Mouse (Mus musculus): Measurements from ENCODE around the gene Serinc1. TPM values are rescaled to one million over a fixed set of nuclear protein-coding genes. Genes with fewer than 3 reads are reported as not detected.

The Serinc1 gene
- total RNA-seq (2014; rRNA removed) (381 and 445 TPM in 2 replicates), polyA plus RNA-seq (2015; fragmentation: Nextera tagmentation; extraction: Ambion mirVana) (478 and 481 TPM in 2 replicates)

GRCm38 (mm10) chr10:57532218-57533101 is at the start of gene Serinc1:
TSS of gene Serinc1 (minus strand) at chr10:57532530.
- Histone ChIP-seq H3K4me2 (ENCODE audit: low read depth, low read length, poor library complexity, severe bottlenecking) (peak within 1 kb of the TSS; percentile 72), H3K4me1 (ENCODE audit: insufficient read depth, low read length) (peaks cover 6% of the 10 kb centered on the region; the same call in 1 of the 2 replicates), H3K27me3 (ENCODE audit: insufficient read depth, low read length) (no peaks in the 10 kb centered on the region), H3K36me3 (ENCODE audit: insufficient read depth, low read length) (no peaks in the 10 kb centered on the region), H3K9me3 (ENCODE audit: low read length) (no peaks in the 10 kb centered on the region), H3K4me3 (ENCODE audit: low read depth, low read length) (peak within 1 kb of the TSS; percentile 85), H3K27ac (ENCODE audit: low read depth, low read length) (peak within 1 kb of the TSS; percentile 97), H3K9ac (replicated peaks; ENCODE audit: low read length, poor library complexity, severe bottlenecking) (peak within 1 kb of the TSS; percentile 97)
- no peak for TF ChIP-seq CTCF (IDR thresholded peaks at IDR 0.05)
- peak; percentile 98 for DNase-seq (ENCODE audit: low spot score)
- 12% methylated on average over 48 of the region's 49 CpGs for WGBS
- ATAC-seq (ENCODE audit: low FRiP score), result peak; percentile 100

- 23% methylated on average over 2 of the region's 2 CpGs for WGBS
- ATAC-seq (ENCODE audit: low FRiP score) (no peak), DNase-seq (ENCODE audit: low spot score) (no peak)
- TF ChIP-seq CTCF (IDR thresholded peaks at IDR 0.05), result no peak
- H3K9me3 ChIP-seq (ENCODE audit: low read length), result no peaks in the 10 kb centered on the region
- H3K27ac ChIP-seq (ENCODE audit: low read depth, low read length), result no peak overlapping the region
- no peak overlapping the region for H3K4me2 ChIP-seq (ENCODE audit: low read depth, low read length, poor library complexity, severe bottlenecking)
- H3K4me1 ChIP-seq (ENCODE audit: insufficient read depth, low read length), result no peaks in the 10 kb centered on the region
- H3K27me3 ChIP-seq (ENCODE audit: insufficient read depth, low read length), result no peaks in the 10 kb centered on the region
- H3K36me3 ChIP-seq (ENCODE audit: insufficient read depth, low read length), result no peaks in the 10 kb centered on the region
- no peak overlapping the region for H3K4me3 ChIP-seq (ENCODE audit: low read depth, low read length)
- H3K9ac ChIP-seq (replicated peaks; ENCODE audit: low read length, poor library complexity, severe bottlenecking), result no peak overlapping the region
Observed at GRCm38 (mm10) chr10:57576721-57577120, 44.4 kb upstream of the Serinc1 start.

- TF ChIP-seq CTCF (IDR thresholded peaks at IDR 0.05), result no peak
- no peak overlapping the region for H3K4me3 ChIP-seq (ENCODE audit: low read depth, low read length)
- DNase-seq (ENCODE audit: low spot score) (peak; percentile 37), ATAC-seq (ENCODE audit: low FRiP score) (no peak)
- H3K4me2 ChIP-seq (ENCODE audit: low read depth, low read length, poor library complexity, severe bottlenecking), result no peak overlapping the region
- no peak overlapping the region for H3K27ac ChIP-seq (ENCODE audit: low read depth, low read length)
- H3K9ac ChIP-seq (replicated peaks; ENCODE audit: low read length, poor library complexity, severe bottlenecking), result no peak overlapping the region
- no peaks in the 10 kb centered on the region for H3K9me3 ChIP-seq (ENCODE audit: low read length)
- no peaks in the 10 kb centered on the region; the same call in 1 of the 2 replicates for H3K4me1 ChIP-seq (ENCODE audit: insufficient read depth, low read length)
- 11% methylated on average over 4 of the region's 4 CpGs for WGBS
- H3K27me3 ChIP-seq (ENCODE audit: insufficient read depth, low read length), result no peaks in the 10 kb centered on the region
- H3K36me3 ChIP-seq (ENCODE audit: insufficient read depth, low read length), result no peaks in the 10 kb centered on the region
Observed at GRCm38 (mm10) chr10:57572130-57572529, 39.8 kb upstream of the Serinc1 start.

GRCm38 (mm10) chr10:57571211-57571730 is 38.9 kb upstream of the Serinc1 start:
- Histone ChIP-seq H3K27me3 (ENCODE audit: insufficient read depth, low read length) (no peaks in the 10 kb centered on the region), H3K4me2 (ENCODE audit: low read depth, low read length, poor library complexity, severe bottlenecking) (no peak overlapping the region), H3K4me3 (ENCODE audit: low read depth, low read length) (no peak overlapping the region), H3K27ac (ENCODE audit: low read depth, low read length) (no peak overlapping the region), H3K9me3 (ENCODE audit: low read length) (no peaks in the 10 kb centered on the region), H3K36me3 (ENCODE audit: insufficient read depth, low read length) (no peaks in the 10 kb centered on the region), H3K9ac (replicated peaks; ENCODE audit: low read length, poor library complexity, severe bottlenecking) (no peak overlapping the region), H3K4me1 (ENCODE audit: insufficient read depth, low read length) (no peaks in the 10 kb centered on the region; the same call in 1 of the 2 replicates)
- TF ChIP-seq CTCF (IDR thresholded peaks at IDR 0.05), result peak; percentile 68
- no peak for ATAC-seq (ENCODE audit: low FRiP score)
- WGBS, result 38% methylated on average over 8 of the region's 8 CpGs
- peak; percentile 47 for DNase-seq (ENCODE audit: low spot score)

- peak overlapping the region; percentile 21; the same call in 1 of the 2 replicates for H3K27ac ChIP-seq (ENCODE audit: low read depth, low read length)
- no peak for TF ChIP-seq CTCF (IDR thresholded peaks at IDR 0.05)
- no peaks in the 10 kb centered on the region for H3K27me3 ChIP-seq (ENCODE audit: insufficient read depth, low read length)
- ATAC-seq (ENCODE audit: low FRiP score) (peak; percentile 79), DNase-seq (ENCODE audit: low spot score) (peak; percentile 64)
- no peaks in the 10 kb centered on the region; the same call in 1 of the 2 replicates for H3K4me1 ChIP-seq (ENCODE audit: insufficient read depth, low read length)
- no peaks in the 10 kb centered on the region for H3K9me3 ChIP-seq (ENCODE audit: low read length)
- WGBS, result 8% methylated on average over 13 of the region's 13 CpGs
- no peak overlapping the region; the same call in 1 of the 2 replicates for H3K4me3 ChIP-seq (ENCODE audit: low read depth, low read length)
- H3K36me3 ChIP-seq (ENCODE audit: insufficient read depth, low read length), result no peaks in the 10 kb centered on the region
- H3K4me2 ChIP-seq (ENCODE audit: low read depth, low read length, poor library complexity, severe bottlenecking), result peak overlapping the region; percentile 29
- 0 out of 2 replicates have a peak overlapping the region, but pooled peaks have one; percentile 40 for H3K9ac ChIP-seq (replicated peaks; ENCODE audit: low read length, poor library complexity, severe bottlenecking)
Observed at GRCm38 (mm10) chr10:57569023-57569931, 36.9 kb upstream of the Serinc1 start.

Measured in midbrain, postnatal 0 days (tissue).